Mouse (Mus musculus) layer of hippocampus, adult 8-10 months (tissue): Measurements from ENCODE around the gene Rorc. TPM values are rescaled to one million over a fixed set of nuclear protein-coding genes. Genes with fewer than 3 reads are reported as not detected.

Experiments used
- DNase-seq, 2 experiments: peaks; one replicate each; pipeline ENCODE4 v3.0.0; 2022; ENCODE audit warnings: low spot score in 2 of 2
- total RNA-seq, 4 experiments: library from RNA; stranded (reverse); gene quantifications; 2 replicates each; pipeline ENCODE4 v1.2.4; 2022

Gene Rorc
- total RNA-seq, 4 experiments from 2014 or later = 1.2 to 2.8 (median 2.1) TPM

DNA sequence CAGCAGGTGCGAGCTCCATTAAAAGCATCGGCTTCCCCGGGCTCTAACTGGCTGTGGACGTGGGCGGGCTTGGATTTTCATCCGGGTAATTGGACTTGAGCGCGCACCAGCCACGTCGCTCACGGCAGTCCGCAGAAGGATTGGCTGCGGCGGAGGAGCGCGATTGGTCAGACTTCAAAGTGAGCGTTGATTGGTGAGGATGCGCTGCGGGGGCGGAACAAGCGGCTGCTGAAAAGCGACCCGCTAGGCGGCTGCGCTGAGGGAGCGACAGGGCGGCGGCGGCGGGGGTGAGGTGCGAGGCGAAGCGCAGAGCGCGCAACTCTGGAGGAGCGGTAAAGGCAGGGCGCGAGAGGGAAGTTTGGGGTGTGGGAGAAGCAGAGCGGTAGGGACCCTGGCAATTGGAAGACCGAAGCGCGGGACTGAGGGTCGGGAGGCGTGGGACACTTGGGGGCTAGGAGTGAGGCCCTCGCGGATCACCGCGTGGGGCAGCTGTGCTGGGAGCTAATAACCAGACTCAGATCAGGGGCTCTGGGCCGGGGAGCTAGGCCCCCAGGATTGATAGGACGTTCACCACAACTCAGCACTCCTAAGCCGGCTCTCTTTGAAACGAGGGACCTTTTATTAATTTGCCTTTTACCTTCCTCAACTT lies 40.6 kb downstream of the Rorc start, which contains the start of gene Tdrkh:
TSS of gene Tdrkh (plus strand) at position 243 of the 649 bp plus-strand sequence.
- peak; percentile 98 to 99 for DNase-seq

DNA sequence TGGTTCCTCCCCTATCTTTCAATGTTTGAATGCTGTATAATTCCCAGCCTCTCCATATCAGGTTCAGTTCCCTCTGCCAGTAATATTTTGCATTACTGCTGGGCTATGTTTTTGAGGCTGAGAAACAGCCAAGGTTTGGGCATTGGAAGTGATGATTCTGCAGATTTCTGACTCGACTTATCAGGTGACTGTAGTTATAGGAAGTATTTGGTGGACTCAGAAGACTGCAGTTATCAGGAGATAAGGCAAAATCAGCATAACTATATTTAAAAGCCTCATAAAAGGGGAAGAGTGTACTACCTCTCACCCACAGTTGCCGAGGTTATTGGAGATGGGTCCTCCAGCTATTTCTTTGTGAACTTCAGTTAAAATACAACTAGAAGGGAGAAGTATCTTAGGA lies 58.4 kb downstream of the Rorc start:
- DNase-seq = no peak

- DNase-seq = no peak
Measured at GRCm38 (mm10) chr3:94434305-94434704, 61.7 kb downstream of the Rorc start.

GRCm38 (mm10) chr3:94436420-94436819 lies 63.8 kb downstream of the Rorc start:
- no peak for DNase-seq

DNA sequence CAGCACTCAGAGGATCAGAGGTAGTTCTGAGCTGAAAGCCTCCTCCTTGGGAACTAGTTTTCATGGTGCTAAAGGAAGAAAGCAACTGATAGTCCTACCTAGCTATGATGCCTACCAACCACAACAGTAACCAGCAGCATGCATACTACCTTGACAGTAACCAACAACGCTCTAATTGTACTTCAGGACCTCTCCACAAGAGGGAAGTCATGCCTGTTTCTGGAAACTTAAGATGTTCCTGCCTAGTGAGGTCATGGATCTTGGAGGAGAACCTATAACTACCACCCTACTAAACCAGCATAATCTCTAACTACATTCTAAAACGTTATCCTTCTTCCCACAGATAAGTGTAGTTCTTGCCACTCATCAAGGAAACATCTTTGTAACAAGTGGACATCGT lies 68.6 kb downstream of the Rorc start:
- no peak for DNase-seq

GRCm38 (mm10) chr3:94442951-94443596 lies 70.5 kb downstream of the Rorc start, which contains the start of gene Mrpl9:
TSS of gene Mrpl9 (plus strand) at chr3:94443318.
- DNase-seq = peak; percentile 85 to 93

- no peak for DNase-seq
Measured at GRCm38 (mm10) chr3:94443597-94443964, 71.0 kb downstream of the Rorc start, which contains the start of gene Oaz3. TSS of gene Oaz3 (minus strand) at chr3:94443915.

Other genes starting within 250 kb of the Rorc start
- under 1 TPM in 1 of 4 experiments, not detected in 3; 0.16 TPM for gene Gm10696, start 194.6 kb upstream of the Rorc start, total RNA-seq
- gene Gm5286, start 176.1 kb upstream of the Rorc start, total RNA-seq = not detected
- not detected for gene Gm4778, start 108.8 kb upstream of the Rorc start, total RNA-seq
- 10 to 100 TPM; 23.8 to 30.2 (median 25.9) TPM for gene Them4, start 62.7 kb upstream of the Rorc start, total RNA-seq
- gene Them5, start 30.7 kb upstream of the Rorc start, total RNA-seq = not detected
- under 1 TPM in 3 of 4 experiments, not detected in 1; 0.34 to 0.58 (median 0.56) TPM for gene C2cd4d, start 10.4 kb upstream of the Rorc start, total RNA-seq
- 1 to 10 TPM in 2 of 4 experiments, under 1 TPM in 2; 0.64 to 1.1 (median 1.0) TPM for gene Lingo4, start 25.7 kb downstream of the Rorc start, total RNA-seq
- 10 to 100 TPM; 40.9 to 46.6 (median 46.0) TPM for gene Tdrkh, start 40.5 kb downstream of the Rorc start, total RNA-seq
- gene Mrpl9, start 70.5 kb downstream of the Rorc start, total RNA-seq = 10 to 100 TPM; 34.8 to 42.3 (median 40.2) TPM
- under 1 TPM in 1 of 4 experiments, not detected in 3; 0.52 TPM for gene Oaz3, start 71.1 kb downstream of the Rorc start, total RNA-seq
- 100 to 1,000 TPM; 153 to 187 (median 176) TPM for gene Celf3, start 105.5 kb downstream of the Rorc start, total RNA-seq
- gene Riiad1, start 107.5 kb downstream of the Rorc start, total RNA-seq = 1 to 10 TPM; 4.9 to 6.9 (median 6.0) TPM
- 100 to 1,000 TPM in 2 of 4 experiments, 10 to 100 TPM in 2; 93.8 to 123 (median 108) TPM for gene Snx27, start 209.9 kb downstream of the Rorc start, total RNA-seq